Mouse (Mus musculus) adrenal gland, adult 18-20 months (tissue): ENCODE data around the gene Lctl. TPM values are rescaled to one million over a fixed set of nuclear protein-coding genes. Genes with fewer than 3 reads are reported as not detected.

Source experiments
- DNase-seq, 2 experiments: peaks; one replicate each; pipeline ENCODE4 v3.0.0; 2021 to 2022; ENCODE audit warnings: low spot score in 2 of 2
- long read RNA-seq, 2 experiments: library from polyadenylated mRNA; stranded (forward); transcript quantifications; one replicate each; pipeline ENCODE4 v2.0.0; 2021
- total RNA-seq, 2 experiments: library from RNA; stranded (reverse); gene quantifications; 1 replicate in 1 of 2; 2 replicates in 1 of 2; pipeline ENCODE4 v1.2.3; 2021

Lctl gene
- total RNA-seq, result 10 to 100 TPM in 1 of 2 experiments, under 1 TPM in 1; 0.46 to 11.9 TPM
- long read RNA-seq, experiment 1, transcript Lctl-201 (14 exons, 2,171 nt), result major isoform, 5 of 9 reads
- long read RNA-seq, experiment 1, partial matches to known transcripts, result 0 of 9 reads
- long read RNA-seq, experiment 1, other reads (novel, unspliced or antisense), result 4 of 9 reads
- long read RNA-seq, experiment 2, partial matches to known transcripts, result 0 of 1 reads
- long read RNA-seq, experiment 2, other reads (novel, unspliced or antisense), result 0 of 1 reads

GRCm38 (mm10) chr9:64116876-64117275, at the start of gene Lctl:
Gene Lctl, plus strand, starts transcription at chr9:64117147.
- peak; percentile 22 to 40 for DNase-seq

GRCm38 (mm10) chr9:64067787-64068186, 49.2 kb upstream of the Lctl start:
- no peak for DNase-seq

- DNase-seq, result no peak
Observed at GRCm38 (mm10) chr9:64068571-64068970, 48.4 kb upstream of the Lctl start.

GRCm38 (mm10) chr9:64069131-64069530, 47.8 kb upstream of the Lctl start:
- no peak for DNase-seq

GRCm38 (mm10) chr9:64070674-64071073, 46.3 kb upstream of the Lctl start:
- no peak for DNase-seq

GRCm38 (mm10) chr9:64074831-64075230, 42.1 kb upstream of the Lctl start:
- no peak for DNase-seq

GRCm38 (mm10) chr9:64076412-64076811, 40.5 kb upstream of the Lctl start:
- no peak for DNase-seq

GRCm38 (mm10) chr9:64078386-64078792, 38.6 kb upstream of the Lctl start:
- DNase-seq, result no peak

- no peak for DNase-seq
Observed at GRCm38 (mm10) chr9:64079922-64080321, 37.0 kb upstream of the Lctl start.

GRCm38 (mm10) chr9:64084231-64084630, 32.7 kb upstream of the Lctl start:
- no peak for DNase-seq

GRCm38 (mm10) chr9:64084661-64085399, 32.1 kb upstream of the Lctl start:
- peak; percentile 26 to 63 for DNase-seq

GRCm38 (mm10) chr9:64085976-64086375, 31.0 kb upstream of the Lctl start:
- no peak for DNase-seq

- no peak for DNase-seq
Observed at GRCm38 (mm10) chr9:64086543-64086942, 30.4 kb upstream of the Lctl start.

- DNase-seq, result peak; percentile 64 to 75
Observed at GRCm38 (mm10) chr9:64087461-64088235, 29.3 kb upstream of the Lctl start.

- no peak for DNase-seq
Observed at GRCm38 (mm10) chr9:64088346-64088745, 28.6 kb upstream of the Lctl start.

GRCm38 (mm10) chr9:64089004-64089403, 27.9 kb upstream of the Lctl start:
- DNase-seq, result peak in 1 of 2 experiments; percentile 38

GRCm38 (mm10) chr9:64094083-64094482, 22.9 kb upstream of the Lctl start:
- DNase-seq, result no peak

GRCm38 (mm10) chr9:64098282-64098681, 18.7 kb upstream of the Lctl start:
- DNase-seq, result no peak

GRCm38 (mm10) chr9:64100442-64100841, 16.5 kb upstream of the Lctl start:
- DNase-seq, result peak; percentile 79 to 84

GRCm38 (mm10) chr9:64105301-64105700, 11.6 kb upstream of the Lctl start:
- DNase-seq, result no peak

GRCm38 (mm10) chr9:64110502-64110901, 6.4 kb upstream of the Lctl start:
- no peak for DNase-seq

GRCm38 (mm10) chr9:64114646-64115045, 2.3 kb upstream of the Lctl start:
- no peak for DNase-seq
